Mouse (Mus musculus) kidney, postnatal 10 days (tissue): ENCODE results near the gene B230118H07Rik.
"Not testable (repeated sequence)": the region's sequence is repeated elsewhere in the genome, so short reads cannot be mapped to it uniquely, and the experiment has no call there.

Experiments
- DNase-seq: peaks from one replicate; pipeline ENCODE4 v3.0.0; 2021; ENCODE audit warnings: mixed read lengths

B230118H07Rik gene

DNA sequence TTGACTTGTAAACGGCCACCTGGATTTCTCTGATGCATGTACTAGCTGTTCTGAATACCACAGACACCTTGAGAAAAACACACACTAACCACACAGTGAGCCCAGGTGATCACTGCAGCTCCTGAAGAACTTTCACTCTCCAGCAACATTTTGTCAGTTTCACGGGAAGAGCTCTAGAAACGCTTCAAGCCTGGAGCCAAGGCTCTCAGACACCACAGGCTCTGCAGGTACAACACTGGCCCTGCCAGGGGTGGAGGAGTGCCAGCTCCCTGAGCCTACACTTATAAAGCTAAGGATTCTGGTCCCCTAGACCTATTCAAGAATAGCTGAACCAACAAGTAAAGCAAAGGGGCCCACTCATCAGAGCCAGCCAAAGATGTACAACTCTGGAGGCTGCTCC lies 67.9 kb downstream of the B230118H07Rik start:
- DNase-seq, result no peak

DNA sequence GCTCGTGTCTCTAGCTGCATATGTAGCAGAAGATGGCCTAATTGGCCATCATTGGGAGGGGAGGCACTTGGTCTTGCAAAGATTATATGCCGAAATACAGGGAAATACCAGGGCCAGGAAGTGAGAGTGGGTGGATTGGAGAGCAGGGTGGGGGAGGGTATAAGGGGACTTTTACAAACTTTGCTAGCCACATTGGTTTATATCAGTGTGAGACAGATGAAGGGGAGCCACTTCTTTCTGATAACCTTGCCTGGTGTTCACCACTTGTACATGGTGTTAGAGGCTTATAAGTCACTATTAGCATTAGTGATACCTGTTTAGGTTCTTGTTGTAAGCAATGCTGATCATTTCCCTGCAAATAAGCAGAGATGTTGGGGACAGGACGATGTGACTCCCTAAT lies 68.4 kb downstream of the B230118H07Rik start:
- DNase-seq, result no peak

DNA sequence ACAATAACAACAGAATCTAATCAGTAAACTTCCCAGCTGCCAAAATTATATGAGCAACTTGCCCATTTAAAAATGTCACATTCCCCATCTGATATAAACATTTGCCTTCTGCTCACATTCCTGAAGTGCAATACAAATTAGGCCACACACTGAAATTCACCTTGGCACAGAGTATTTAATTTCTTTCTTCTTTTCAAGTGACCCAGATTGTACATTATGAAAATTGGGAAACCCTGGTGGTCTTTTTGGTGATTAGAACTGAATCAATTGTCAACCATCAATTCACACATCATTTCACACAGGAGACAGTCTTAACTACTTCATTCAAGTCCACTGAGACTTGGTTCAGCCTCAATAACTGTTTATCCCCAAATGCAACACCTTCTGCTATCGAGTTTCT lies 68.9 kb downstream of the B230118H07Rik start:
- DNase-seq, result no peak

DNA sequence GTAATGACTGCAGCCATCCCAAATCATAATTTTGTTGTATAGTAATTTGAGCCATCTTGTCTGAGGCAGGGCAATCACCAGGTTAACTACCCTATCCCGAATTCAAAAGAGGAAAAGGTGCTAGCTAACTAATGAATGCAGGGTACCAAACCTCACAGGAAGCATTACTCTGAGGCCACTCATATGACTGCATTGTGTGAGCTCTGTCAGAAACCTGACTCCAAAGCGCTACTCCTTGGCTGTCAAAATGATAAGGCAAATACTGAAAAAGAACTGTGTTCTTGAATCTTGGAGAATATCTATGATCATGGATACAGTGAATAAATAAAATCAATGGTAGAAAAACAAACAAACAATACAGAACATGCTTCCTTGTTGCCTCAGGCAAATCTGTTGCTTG lies 69.3 kb downstream of the B230118H07Rik start:
- no peak for DNase-seq

DNA sequence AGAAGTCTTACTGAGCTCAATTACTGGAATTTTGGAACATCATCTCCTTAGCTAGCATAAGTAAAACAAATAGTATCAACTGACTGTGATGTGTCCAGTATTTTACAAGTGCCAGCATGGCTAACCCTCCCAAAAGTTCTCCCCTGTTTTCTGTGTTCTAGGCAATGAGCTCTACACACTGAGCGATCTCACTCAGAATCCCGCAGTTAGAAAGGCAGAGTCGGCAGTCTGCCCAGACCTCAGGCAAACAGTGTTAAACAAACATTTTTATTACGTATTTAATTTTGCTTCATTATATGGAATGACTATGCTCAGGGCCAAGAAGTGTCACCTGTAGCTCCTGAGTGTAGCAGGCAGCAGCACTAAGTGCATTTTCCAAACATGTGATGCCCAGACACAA lies 72.1 kb downstream of the B230118H07Rik start:
- DNase-seq, result no peak

DNA sequence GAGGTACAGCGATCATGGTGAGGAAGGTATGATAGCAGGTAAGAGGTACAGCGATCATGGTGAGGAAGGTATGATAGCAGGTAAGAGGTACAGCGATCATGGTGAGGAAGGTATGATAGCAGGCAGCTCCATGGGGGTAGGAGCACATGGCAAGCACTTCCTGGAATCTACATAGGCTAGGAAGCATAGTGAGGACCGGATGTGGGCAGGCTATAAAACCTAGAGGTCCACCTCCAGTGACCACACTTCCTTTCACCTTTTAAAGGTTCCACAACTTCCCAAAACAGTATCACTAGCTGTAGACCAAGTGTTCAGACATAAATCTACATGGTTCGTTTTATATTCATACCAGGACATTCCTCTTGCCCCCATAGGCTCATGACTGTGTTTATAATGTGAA lies 80.1 kb downstream of the B230118H07Rik start:
- DNase-seq, result no peak

DNA sequence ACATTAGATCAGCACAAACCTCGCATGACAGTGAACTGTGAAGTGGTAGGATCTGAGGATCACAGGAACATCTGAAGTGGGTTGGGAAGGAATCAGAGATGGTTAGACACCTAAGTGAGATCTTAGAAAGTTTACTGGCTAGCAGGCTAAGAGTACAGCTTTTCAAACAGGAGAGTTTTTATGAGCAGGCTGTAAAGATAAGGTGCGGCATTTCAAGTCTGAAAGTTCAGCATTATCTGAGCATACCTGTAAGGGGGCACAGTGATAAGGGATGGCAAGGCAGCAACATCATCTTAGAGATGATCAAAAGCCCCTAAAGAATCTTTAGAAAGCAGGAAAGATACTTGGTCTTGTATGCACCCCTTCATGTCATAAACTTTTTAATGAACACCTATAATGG lies 81.8 kb downstream of the B230118H07Rik start:
- no peak for DNase-seq

DNA sequence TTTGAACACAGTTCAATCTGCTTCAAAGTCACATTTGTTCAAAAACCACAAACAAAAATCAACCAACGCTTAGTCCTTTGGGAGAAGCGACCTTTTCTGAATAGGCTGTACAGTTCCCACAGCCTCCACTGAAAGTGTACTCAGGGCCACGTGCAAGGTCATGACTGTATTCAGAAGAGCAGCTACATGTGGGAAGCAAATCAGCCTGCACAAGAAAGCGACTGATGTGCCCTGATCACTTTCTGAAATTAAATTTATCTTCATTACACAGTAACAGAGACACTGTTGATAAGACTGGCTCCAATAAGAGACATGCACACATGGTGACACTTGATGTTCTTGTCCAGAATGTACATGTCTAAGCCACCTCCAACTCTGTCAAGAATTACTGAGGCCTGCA lies 85.6 kb downstream of the B230118H07Rik start:
- DNase-seq, result no peak

DNA sequence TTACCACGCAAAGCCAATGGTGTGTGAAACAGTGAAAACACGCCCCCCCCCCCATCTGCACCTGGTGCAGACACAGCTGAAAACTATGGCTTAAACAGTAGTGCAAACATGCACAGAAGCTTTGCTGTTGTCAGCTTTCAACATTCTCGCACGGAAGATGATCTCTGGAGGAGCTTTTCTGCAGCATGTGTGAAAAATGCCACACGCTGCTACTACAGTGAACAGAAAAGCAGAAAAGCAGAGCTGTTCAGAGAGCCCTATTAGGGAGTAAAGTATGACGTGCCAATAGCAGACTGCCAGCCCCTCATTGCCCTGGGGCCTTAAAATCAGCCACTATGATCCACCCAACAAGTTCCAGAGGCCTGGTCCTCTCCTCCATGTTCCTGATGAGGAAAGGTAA lies 86.1 kb downstream of the B230118H07Rik start:
- DNase-seq, result no peak

DNA sequence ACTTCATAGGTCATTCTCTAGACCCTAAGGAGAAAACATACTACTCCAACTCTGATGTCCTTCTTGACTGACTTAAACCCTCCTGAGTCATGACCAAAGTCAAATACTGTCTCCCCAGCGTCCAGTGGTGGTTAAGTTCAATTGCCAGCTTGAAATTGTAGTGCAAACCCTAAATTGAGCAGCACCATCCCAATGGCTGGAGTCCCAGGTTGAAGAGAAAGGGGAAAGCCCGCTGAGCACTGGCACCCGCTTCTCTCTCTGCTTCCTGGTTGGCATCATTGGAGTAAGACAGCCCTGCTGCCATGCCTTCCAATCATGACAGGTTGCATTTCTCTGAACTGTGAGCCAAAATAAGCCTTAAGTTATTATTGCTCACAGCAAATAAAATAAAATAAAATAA lies 89.9 kb downstream of the B230118H07Rik start:
- DNase-seq, result no peak

DNA sequence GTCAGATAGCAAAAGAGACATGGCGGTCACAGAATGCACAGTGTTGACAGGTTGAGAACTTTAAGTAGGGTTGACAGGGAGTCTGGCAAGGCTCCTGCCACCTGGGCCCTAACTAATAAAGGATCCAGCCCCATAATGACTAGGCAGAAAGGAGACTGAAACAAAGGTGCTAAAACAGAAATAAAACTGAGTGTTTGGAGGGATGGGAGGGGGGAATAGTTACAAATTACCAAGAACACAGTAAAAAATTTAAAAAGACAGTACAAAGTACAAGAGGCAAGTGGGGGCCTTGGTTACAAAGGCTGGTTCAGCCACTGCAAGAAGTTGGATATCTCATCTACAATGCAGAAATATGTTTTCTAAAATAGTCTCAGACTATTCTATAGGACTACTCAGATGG lies 93.4 kb downstream of the B230118H07Rik start:
- no peak for DNase-seq

DNA sequence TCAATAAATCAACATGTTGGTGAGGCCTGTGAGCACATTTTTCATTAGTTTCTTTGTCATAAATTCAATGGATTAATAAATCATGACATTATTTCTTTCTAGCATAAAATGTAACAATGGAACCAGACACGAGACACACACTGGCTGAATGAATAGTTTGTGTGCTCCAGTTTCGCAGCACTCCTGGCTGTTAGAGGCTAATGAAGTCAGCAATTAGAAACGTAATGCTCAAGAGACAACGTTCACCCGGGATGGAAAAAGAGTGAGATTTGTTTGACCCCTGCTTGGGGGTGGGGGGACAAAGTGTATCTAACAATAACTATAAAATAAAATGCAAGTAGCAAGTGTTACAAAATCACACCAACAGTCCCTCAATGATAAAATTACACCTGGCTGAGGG lies 95.5 kb downstream of the B230118H07Rik start:
- no peak for DNase-seq

DNA sequence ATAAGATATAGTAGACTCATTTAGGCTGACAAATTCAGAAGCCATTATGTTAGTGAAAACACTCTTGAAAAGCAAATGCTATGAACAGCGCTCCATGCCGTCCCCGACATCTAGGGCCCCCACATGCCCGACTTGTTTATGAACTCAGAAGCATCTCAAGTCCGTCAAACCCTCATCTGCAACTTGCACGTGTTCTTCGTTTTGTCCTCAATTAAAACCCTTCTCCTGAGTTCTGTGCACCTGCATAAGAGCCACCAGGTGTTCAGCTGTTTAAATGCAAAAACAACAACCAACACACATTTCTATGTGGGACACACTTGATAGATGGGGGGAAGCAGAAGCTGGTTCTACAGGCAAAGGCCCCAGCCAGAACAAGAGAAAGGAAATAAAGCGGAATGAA lies 97.0 kb downstream of the B230118H07Rik start:
- no peak for DNase-seq

DNA sequence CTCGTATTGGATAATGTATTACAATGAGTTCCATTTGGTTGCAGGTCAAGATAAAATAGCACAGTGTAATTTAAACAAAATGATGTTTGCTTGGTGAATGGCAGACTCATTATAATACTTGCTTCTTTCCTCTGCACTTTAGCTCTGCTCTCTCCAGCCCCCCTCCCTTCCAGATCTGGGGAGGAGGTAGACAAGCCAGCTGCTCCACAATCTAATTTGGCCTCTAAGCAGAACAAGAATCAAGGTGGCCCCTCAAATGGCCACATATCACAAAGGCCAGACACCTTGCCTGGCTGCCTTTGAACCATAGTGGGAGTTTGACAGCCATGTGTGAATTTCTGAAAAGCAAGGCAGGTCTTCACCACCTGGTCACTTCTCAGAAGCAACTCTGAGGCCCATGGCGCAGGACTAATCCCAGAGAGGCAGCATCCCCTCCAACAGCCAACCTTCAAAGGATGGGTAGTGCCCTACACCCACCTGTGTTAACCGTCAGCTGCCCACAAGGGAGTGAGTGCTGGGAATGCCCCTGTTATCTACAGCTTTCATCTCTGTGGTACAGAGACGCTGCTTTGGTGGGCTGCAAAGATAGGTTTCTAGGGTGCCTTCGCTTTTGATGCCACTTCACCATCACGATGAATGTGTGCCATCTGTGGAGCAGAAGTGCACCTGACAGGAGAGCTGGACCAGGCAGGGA lies 98.2 kb downstream of the B230118H07Rik start:
- DNase-seq, result no peak

DNA sequence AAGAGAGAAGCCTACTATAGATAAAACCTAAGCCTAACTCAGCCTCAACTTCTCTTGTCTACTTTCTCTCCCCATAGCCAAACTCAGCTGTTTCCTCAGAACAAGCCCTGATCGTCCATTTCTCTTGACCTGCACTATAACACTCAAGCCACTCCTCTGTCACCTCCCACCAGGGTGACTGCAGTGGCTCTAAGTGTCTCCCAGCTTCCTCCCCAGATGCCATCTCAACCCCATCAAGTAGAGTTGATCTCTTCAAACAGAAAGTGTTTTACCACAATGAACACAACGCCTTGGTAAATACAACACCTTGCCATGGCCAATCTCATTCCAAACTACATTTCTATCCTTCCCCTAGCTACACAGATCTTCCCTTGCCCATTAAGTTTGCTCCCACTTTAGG lies 99.2 kb downstream of the B230118H07Rik start:
- no peak for DNase-seq

DNA sequence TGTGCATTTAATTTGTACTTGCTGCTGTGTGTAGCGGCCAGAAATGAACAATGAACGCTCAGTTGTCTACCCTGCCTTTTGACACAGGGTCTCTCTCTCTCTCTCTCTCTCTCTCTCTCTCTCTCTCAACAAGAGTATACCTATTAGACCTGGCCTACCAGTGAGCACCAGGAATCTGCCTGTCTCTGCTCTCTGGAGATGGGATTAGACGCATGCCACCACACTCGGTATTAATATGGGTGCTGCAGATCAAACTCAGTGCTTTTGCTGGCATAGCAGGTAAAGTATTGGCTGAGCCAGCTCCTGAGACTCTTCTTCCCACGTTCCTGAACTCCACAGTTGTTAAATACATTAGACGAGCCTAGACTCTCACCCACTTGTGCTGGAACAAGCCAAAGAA lies 100.5 kb downstream of the B230118H07Rik start:
- no peak for DNase-seq

DNA sequence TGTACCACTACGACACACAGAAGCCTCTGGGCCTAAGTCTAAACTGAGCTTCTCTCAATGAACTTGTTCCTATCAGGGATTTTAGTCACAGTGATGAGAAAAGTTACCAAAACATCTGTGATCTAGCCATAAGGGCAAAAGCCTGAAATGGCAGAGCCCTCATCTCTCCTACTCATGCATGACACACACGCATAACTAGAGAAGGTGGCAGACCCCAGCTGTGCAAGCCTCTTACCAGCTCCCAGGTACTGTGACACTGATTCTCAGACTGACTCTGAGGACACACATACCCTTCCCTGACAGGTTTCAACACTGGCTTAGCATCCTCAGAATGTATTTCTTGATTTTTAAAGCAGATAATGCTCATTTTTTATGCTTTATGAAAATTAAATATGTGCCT lies 103.7 kb downstream of the B230118H07Rik start:
- DNase-seq, result no peak

DNA sequence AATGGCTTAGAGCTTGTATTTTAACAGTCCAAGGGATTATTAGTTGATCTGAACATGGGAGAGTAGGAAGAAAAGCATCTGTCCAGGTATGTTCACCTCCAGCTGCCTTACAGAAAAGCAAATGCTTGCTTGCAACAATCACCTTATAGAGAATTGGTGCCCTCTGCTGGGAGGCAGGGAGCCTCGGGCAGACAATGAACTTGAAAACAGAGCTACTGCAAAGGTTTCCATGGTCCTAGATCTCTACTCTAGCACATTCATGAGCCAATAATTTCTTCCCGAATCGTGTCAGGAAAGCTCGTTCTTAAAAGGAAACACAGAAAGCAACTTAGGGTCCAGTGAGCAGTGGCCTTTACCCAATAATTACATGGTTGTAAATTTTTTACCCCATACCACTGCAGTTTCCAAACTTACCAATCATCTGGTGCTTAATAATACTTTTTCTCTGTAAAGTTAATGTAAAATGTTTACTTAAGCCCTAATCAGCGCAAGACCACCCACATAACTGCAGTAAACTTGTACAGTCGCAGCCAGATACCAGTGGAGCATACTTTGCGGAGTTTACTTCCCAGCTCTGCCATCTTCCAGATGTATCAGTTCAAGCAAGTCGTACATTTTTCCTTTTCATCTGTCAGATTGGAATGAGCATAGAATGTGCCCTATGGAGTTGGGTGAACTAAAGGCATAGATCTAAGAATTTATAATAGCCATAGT lies 105.5 kb downstream of the B230118H07Rik start:
- no peak for DNase-seq

DNA sequence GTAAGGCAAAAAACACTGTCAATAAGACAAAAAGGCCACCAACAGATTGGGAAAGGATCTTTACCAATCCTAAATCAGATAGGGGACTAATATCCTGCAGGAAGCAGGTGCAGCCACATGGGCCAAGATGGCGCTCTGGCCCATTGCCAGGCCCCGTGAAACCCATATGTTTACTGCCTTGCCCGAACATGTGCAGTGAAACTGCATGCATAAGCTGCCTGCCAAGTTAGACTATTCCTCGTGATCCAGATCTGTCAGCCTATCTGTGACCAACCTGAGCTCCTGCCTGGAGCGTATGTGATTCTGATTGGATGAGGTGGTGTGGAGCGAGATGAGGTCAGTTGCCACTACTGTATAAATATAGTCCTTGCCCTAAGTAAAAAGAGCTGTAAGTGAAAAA lies 112.4 kb downstream of the B230118H07Rik start:
- DNase-seq, result not testable (repeated sequence)

DNA sequence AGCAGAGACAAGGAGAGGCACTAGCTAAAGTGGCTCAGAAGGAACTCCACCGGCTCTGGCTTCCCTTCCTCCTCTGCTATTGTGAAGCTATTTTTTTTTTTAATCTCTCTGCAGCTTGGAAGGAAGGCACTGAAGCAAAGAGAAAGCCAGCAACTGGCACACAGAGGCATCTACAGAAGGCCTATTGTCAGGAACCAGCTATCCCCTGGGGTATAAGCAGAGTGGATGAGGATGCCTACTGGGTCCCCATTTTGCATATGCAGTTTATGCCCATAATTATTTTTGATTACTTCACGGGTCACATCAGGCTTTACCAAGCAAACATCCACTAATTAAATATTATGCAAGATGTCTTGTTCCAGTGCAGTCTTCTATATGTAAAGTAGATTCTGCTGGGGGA lies 115.6 kb downstream of the B230118H07Rik start:
- DNase-seq, result no peak

DNA sequence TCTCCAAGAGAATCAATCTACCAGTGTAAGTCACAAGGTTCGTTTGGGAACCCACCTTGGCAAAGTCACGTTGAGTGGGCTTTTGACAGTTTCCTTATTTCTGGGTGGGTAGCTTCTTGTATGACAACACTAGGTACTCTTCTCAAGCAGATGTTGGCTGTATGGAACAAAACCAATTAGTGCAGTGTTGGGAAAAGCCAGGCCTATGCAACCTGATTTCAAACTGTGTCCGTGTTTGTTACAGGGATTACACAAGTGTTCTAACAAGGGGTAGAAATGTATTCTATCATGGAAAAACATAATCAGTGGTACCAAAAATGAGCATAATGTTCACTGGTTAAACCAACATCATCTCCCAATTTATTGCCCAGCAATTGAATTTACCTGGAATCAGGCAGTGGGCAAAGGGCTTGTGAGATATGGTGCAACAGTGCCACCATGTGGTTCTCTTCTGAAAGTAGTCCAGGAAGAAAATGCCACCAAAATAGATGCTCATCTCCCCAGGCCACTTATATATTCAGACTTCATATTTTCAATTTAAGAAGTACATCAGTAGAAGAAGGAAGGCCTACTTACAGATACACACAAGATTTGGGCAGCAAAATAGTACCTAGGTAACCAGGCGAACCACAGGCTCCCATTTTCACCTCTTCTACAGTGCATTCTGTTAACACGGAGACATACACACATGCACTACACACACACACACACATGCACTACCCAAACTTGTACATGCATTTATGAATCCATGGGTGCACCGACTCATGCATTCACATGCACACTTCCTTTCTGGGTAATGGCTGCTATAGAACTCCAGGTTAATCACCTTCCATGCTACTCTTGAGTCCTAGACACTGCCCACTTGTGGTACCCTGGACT lies 123.6 kb downstream of the B230118H07Rik start:
- peak; percentile 58 for DNase-seq

DNA sequence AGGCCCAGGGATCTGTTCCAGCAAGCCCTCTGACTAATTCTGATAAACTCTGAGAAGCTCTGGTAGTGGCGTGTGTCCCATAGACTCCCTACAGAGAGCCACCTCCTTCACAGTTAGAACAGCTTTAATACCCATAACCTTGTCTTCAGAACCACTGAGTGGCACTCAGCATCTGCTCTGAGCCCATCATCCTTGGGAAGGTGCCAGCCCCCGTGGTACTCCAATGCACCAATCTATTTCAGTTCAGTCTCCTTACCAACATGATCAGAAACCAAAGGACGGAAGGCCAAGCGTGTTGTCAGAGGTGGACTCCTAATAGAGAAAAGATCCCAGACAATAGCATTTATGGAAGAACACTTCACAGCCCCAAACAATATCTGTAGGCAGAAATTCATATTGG lies 124.2 kb downstream of the B230118H07Rik start:
- no peak for DNase-seq

DNA sequence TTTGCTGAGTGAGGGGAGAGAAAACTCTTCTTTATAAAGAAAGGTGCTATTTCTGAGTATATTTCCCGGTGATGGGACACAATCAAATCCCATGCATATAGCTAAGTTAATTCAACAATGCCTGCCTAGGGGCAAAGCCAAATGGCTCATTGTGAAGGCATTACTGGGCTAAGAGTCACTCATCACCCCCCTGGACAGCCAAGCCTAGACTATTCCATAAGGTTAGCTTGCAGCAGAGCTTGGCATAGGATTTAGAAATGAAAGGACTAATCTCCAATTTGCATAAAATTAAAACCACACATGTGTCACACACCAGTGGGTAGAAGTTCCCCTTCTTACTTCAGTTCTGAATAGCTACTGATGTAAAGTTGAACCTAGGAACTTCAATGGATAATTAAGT lies 128.8 kb downstream of the B230118H07Rik start:
- no peak for DNase-seq

DNA sequence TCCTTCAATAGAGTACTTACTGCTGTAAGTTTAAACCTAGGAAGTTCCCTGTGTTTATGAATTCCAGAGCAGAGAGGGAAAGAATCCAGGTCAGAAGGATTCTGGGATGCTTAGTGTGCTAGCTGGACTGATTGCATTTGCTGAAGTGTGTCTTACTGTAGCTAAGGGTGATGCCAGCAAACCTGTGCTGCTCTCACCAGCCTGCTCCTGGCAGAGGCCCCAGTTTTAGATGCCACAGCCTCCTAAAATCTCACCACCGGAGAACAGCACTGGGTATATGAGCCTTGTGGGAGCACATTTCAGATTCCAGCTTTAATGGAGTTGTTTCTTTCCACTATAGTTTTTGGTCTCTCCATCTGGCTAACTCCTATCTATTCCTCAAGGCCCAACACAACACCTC lies 129.4 kb downstream of the B230118H07Rik start:
- no peak for DNase-seq
